Mouse (Mus musculus) cortical plate, adult 2 months (tissue): ENCODE measurements around the gene Armc8.

Source experiments
- CTCF ChIP-seq: fragments of 200-500 bp; IDR thresholded peaks from 2 replicates; pipeline ENCODE4 v1.5.1; 2011; ENCODE audit warnings: mild to moderate bottlenecking, control low read depth, low read length; ENCODE audit not compliant: insufficient read depth; ENCODE audit errors: extremely low read depth
- POLR2A ChIP-seq: fragments of 200-500 bp; IDR thresholded peaks from 2 replicates; pipeline ENCODE4 v1.6.1; 2011; ENCODE audit warnings: mild to moderate bottlenecking, low read length, control low read depth; ENCODE audit not compliant: insufficient read depth; ENCODE audit errors: extremely low read depth

GRCm38 (mm10) chr9:99603566-99603965 is 34.9 kb upstream of the Armc8 start:
- TF ChIP-seq CTCF (no peak), POLR2A (no peak)
